Mouse (Mus musculus) liver, embryonic 13.5 days (tissue): ENCODE measurements around the gene Vamp1. TPM values are rescaled to one million over a fixed set of nuclear protein-coding genes. Genes with fewer than 3 reads are reported as not detected.

Experiments used
- ATAC-seq: fragments of 200-750 bp; cut with Nextera tagmentation; 2 replicates; pipeline ENCODE4 v1.8.0; 2017; ENCODE audit warnings: low read depth, mild to moderate bottlenecking, moderate number of reproducible peaks, moderate library complexity
- DNase-seq: peaks from one replicate; pipeline ENCODE4 v3.0.0; 2022
- H3K27ac ChIP-seq: fragments of 300-500 bp; sonication (generic); 2 replicates; pipeline ENCODE4 v1.5.1; 2015; ENCODE audit warnings: moderate library complexity, mild to moderate bottlenecking, inconsistent platforms
- H3K27me3 ChIP-seq: fragments of 300-500 bp; sonication (generic); 2 replicates; pipeline ENCODE4 v1.6.1; 2015; ENCODE audit warnings: mild to moderate bottlenecking, inconsistent platforms
- H3K36me3 ChIP-seq: fragments of 300-500 bp; sonication (generic); 2 replicates; pipeline ENCODE4 v1.6.1; 2015; ENCODE audit warnings: mild to moderate bottlenecking, inconsistent platforms
- H3K4me1 ChIP-seq: fragments of 300-500 bp; sonication (generic); replicated peaks from 2 replicates; pipeline ENCODE4 v1.6.1; 2015; ENCODE audit warnings: inconsistent platforms
- H3K4me2 ChIP-seq: fragments of 300-500 bp; sonication (generic); 2 replicates; pipeline ENCODE4 v1.6.1; 2015; ENCODE audit warnings: inconsistent platforms, mild to moderate bottlenecking, moderate library complexity
- H3K4me3 ChIP-seq: fragments of 300-500 bp; sonication (generic); replicated peaks from 2 replicates; pipeline ENCODE4 v1.5.1; 2015; ENCODE audit warnings: mild to moderate bottlenecking, inconsistent platforms
- H3K9ac ChIP-seq: fragments of 300-500 bp; sonication (generic); 2 replicates; pipeline ENCODE4 v1.6.1; 2015; ENCODE audit warnings: mild to moderate bottlenecking, inconsistent platforms
- H3K9me3 ChIP-seq: fragments of 300-500 bp; sonication (generic); replicated peaks from 2 replicates; pipeline ENCODE4 v1.6.1; 2016; ENCODE audit warnings: inconsistent platforms
- WGBS: fragments of 180-500 bp; shearing (Covaris S2); methylation state at CpG from one replicate; pipeline ENCODE4 v1.1.7; 2015; ENCODE audit not compliant: insufficient replicate concordance; 5-methylcytosine and 5-hydroxymethylcytosine counted together
- polyA plus RNA-seq: library from polyadenylated mRNA; unstranded; fragments of >200 nt; fragmentation: Nextera tagmentation; extraction: Ambion mirVana; gene quantifications from 2 replicates; pipeline ENCODE4 v1.2.1, GENCODE M21; 2015

Vamp1 gene
- polyA plus RNA-seq, 1 experiment from 2014 or later, result 1.6 TPM

GRCm38 (mm10) chr6:125232516-125232915 lies 17.2 kb downstream of the Vamp1 start:
- Histone ChIP-seq H3K27me3 (no peaks in the 10 kb centered on the region), H3K4me2 (peak overlapping the region; percentile 92), H3K9me3 (no peaks in the 10 kb centered on the region), H3K36me3 (no peaks in the 10 kb centered on the region), H3K4me3 (peak overlapping the region; percentile 76), H3K4me1 (peaks cover 36% of the 10 kb centered on the region), H3K27ac (peak overlapping the region; percentile 90), H3K9ac (peak overlapping the region; percentile 87)
- ATAC-seq (peak; percentile 4; the same call in 1 of the 2 replicates), DNase-seq (no peak)
- WGBS, result 22% methylated on average over 6 of the region's 6 CpGs

- Histone ChIP-seq H3K36me3 (no peaks in the 10 kb centered on the region), H3K27me3 (no peaks in the 10 kb centered on the region), H3K9me3 (no peaks in the 10 kb centered on the region), H3K9ac (no peak overlapping the region), H3K27ac (peak overlapping the region; percentile 40; the same call in 1 of the 2 replicates), H3K4me2 (no peak overlapping the region), H3K4me3 (no peak overlapping the region), H3K4me1 (peaks cover 44% of the 10 kb centered on the region)
- no peak for ATAC-seq
- WGBS, result 52% methylated on average over 7 of the region's 7 CpGs
- no peak for DNase-seq
These were observed 18.6 kb downstream of the Vamp1 start for GRCm38 (mm10) chr6:125233816-125234519.

- H3K36me3 ChIP-seq, result no peaks in the 10 kb centered on the region
- DNase-seq (no peak), ATAC-seq (no peak)
- H3K9ac ChIP-seq, result no peak overlapping the region
- H3K27me3 ChIP-seq, result no peaks in the 10 kb centered on the region
- no peak overlapping the region for H3K4me2 ChIP-seq
- H3K9me3 ChIP-seq, result no peaks in the 10 kb centered on the region
- 55% methylated on average over 5 of the region's 5 CpGs for WGBS
- peaks cover 44% of the 10 kb centered on the region for H3K4me1 ChIP-seq
- H3K27ac ChIP-seq, result no peak overlapping the region
- H3K4me3 ChIP-seq, result no peak overlapping the region
These were observed 19.1 kb downstream of the Vamp1 start for GRCm38 (mm10) chr6:125234520-125234828.

GRCm38 (mm10) chr6:125236341-125236740 lies 21.0 kb downstream of the Vamp1 start:
- Histone ChIP-seq H3K27me3 (no peaks in the 10 kb centered on the region), H3K4me2 (no peak overlapping the region), H3K4me1 (peaks cover 34% of the 10 kb centered on the region), H3K27ac (no peak overlapping the region), H3K4me3 (no peak overlapping the region), H3K9me3 (no peaks in the 10 kb centered on the region), H3K36me3 (no peaks in the 10 kb centered on the region), H3K9ac (0 out of 2 replicates have a peak overlapping the region, but pooled peaks have one; percentile 13)
- ATAC-seq (no peak), DNase-seq (no peak)
- 72% methylated on average over 6 of the region's 6 CpGs for WGBS

- Histone ChIP-seq H3K4me1 (peaks cover 30% of the 10 kb centered on the region), H3K36me3 (no peaks in the 10 kb centered on the region), H3K27me3 (no peaks in the 10 kb centered on the region), H3K4me3 (no peak within 1 kb of the TSS), H3K9ac (0 out of 2 replicates have a peak within 1 kb of the TSS, but pooled peaks have one; percentile 13), H3K4me2 (no peak within 1 kb of the TSS), H3K27ac (no peak within 1 kb of the TSS), H3K9me3 (no peaks in the 10 kb centered on the region)
- ATAC-seq (no peak), DNase-seq (no peak)
- WGBS, result 43% methylated on average over 6 of the region's 6 CpGs
These were observed 21.4 kb downstream of the Vamp1 start, which contains the start of gene Cd27 for GRCm38 (mm10) chr6:125236782-125237181. Cd27 (minus strand) TSS chr6:125237010.

- DNase-seq (no peak), ATAC-seq (no peak)
- no peak overlapping the region for H3K4me2 ChIP-seq
- no peak overlapping the region for H3K4me3 ChIP-seq
- no peaks in the 10 kb centered on the region for H3K9me3 ChIP-seq
- no peaks in the 10 kb centered on the region for H3K36me3 ChIP-seq
- 74% methylated on average over 4 of the region's 4 CpGs for WGBS
- H3K27me3 ChIP-seq, result no peaks in the 10 kb centered on the region
- peaks cover 24% of the 10 kb centered on the region for H3K4me1 ChIP-seq
- no peak overlapping the region for H3K9ac ChIP-seq
- H3K27ac ChIP-seq, result no peak overlapping the region
These were observed 22.1 kb downstream of the Vamp1 start for GRCm38 (mm10) chr6:125237421-125237820.

- whole genome bisulfite sequencing, result 26% methylated on average over 6 of the region's 6 CpGs
- peaks cover 14% of the 10 kb centered on the region for H3K4me1 ChIP-seq
- no peak overlapping the region for H3K4me2 ChIP-seq
- no peak overlapping the region for H3K4me3 ChIP-seq
- H3K9ac ChIP-seq, result no peak overlapping the region
- ATAC-seq (no peak), DNase-seq (no peak)
- H3K27me3 ChIP-seq, result no peaks in the 10 kb centered on the region
- H3K27ac ChIP-seq, result no peak overlapping the region
- H3K9me3 ChIP-seq, result no peaks in the 10 kb centered on the region
- H3K36me3 ChIP-seq, result no peaks in the 10 kb centered on the region
These were observed 23.0 kb downstream of the Vamp1 start for GRCm38 (mm10) chr6:125238396-125238795.

- no peaks in the 10 kb centered on the region for H3K36me3 ChIP-seq
- ATAC-seq, result no peak
- no peak overlapping the region for H3K9ac ChIP-seq
- no peak for DNase-seq
- H3K4me3 ChIP-seq, result no peak overlapping the region
- 74% methylated on average over 5 of the region's 5 CpGs for WGBS
- H3K27me3 ChIP-seq, result no peaks in the 10 kb centered on the region
- no peak overlapping the region for H3K4me2 ChIP-seq
- no peaks in the 10 kb centered on the region for H3K9me3 ChIP-seq
- H3K27ac ChIP-seq, result no peak overlapping the region
- H3K4me1 ChIP-seq, result peaks cover 8% of the 10 kb centered on the region
These were observed 24.2 kb downstream of the Vamp1 start for GRCm38 (mm10) chr6:125239547-125239946.

GRCm38 (mm10) chr6:125240617-125241016 lies 25.3 kb downstream of the Vamp1 start:
- no peaks in the 10 kb centered on the region for H3K9me3 ChIP-seq
- no peak for DNase-seq
- H3K4me1 ChIP-seq, result peaks cover 8% of the 10 kb centered on the region
- WGBS, result 71% methylated on average over 5 of the region's 5 CpGs
- H3K36me3 ChIP-seq, result no peaks in the 10 kb centered on the region
- H3K9ac ChIP-seq, result no peak overlapping the region
- ATAC-seq, result no peak
- H3K4me3 ChIP-seq, result no peak overlapping the region
- no peaks in the 10 kb centered on the region for H3K27me3 ChIP-seq
- H3K27ac ChIP-seq, result no peak overlapping the region
- H3K4me2 ChIP-seq, result no peak overlapping the region

- ATAC-seq (no peak), DNase-seq (no peak)
- Histone ChIP-seq H3K4me1 (peaks cover 8% of the 10 kb centered on the region), H3K4me2 (no peak overlapping the region), H3K27ac (no peak overlapping the region), H3K36me3 (no peaks in the 10 kb centered on the region), H3K27me3 (no peaks in the 10 kb centered on the region), H3K9me3 (no peaks in the 10 kb centered on the region), H3K9ac (no peak overlapping the region), H3K4me3 (no peak overlapping the region)
- WGBS, result 43% methylated on average over 8 of the region's 8 CpGs
These were observed 26.2 kb downstream of the Vamp1 start for GRCm38 (mm10) chr6:125241566-125241965.

GRCm38 (mm10) chr6:125244551-125244950 lies 29.2 kb downstream of the Vamp1 start:
- no peak for DNase-seq
- Histone ChIP-seq H3K4me2 (no peak overlapping the region), H3K4me3 (no peak overlapping the region), H3K36me3 (no peaks in the 10 kb centered on the region), H3K27ac (no peak overlapping the region), H3K9me3 (no peaks in the 10 kb centered on the region), H3K4me1 (no peaks in the 10 kb centered on the region), H3K9ac (no peak overlapping the region), H3K27me3 (no peaks in the 10 kb centered on the region)
- no peak for ATAC-seq
- 24% methylated on average over 1 of the region's 1 CpGs for WGBS

GRCm38 (mm10) chr6:125252285-125252684 lies 36.9 kb downstream of the Vamp1 start:
- no peaks in the 10 kb centered on the region for H3K4me1 ChIP-seq
- H3K27ac ChIP-seq, result no peak overlapping the region
- no peaks in the 10 kb centered on the region; the same call in 1 of the 2 replicates for H3K9me3 ChIP-seq
- H3K27me3 ChIP-seq, result no peaks in the 10 kb centered on the region
- H3K4me2 ChIP-seq, result no peak overlapping the region
- no peaks in the 10 kb centered on the region for H3K36me3 ChIP-seq
- H3K4me3 ChIP-seq, result no peak overlapping the region
- no peak for DNase-seq
- H3K9ac ChIP-seq, result no peak overlapping the region
- WGBS, result 50% methylated on average over 3 of the region's 3 CpGs
- no peak; the same call in 1 of the 2 replicates for ATAC-seq
